Mouse (Mus musculus) testis, postnatal 10 days (tissue): ENCODE measurements around the gene 1500015O10Rik.

Source experiments
- DNase-seq: peaks from one replicate; pipeline ENCODE4 v3.0.0; 2021; ENCODE audit warnings: low spot score

1500015O10Rik gene

GRCm38 (mm10) chr1:43774126-43774525 lies 43.7 kb downstream of the 1500015O10Rik start:
- DNase-seq = no peak

GRCm38 (mm10) chr1:43776106-43776505 lies 45.7 kb downstream of the 1500015O10Rik start:
- DNase-seq = no peak

GRCm38 (mm10) chr1:43781195-43781594 lies 50.8 kb downstream of the 1500015O10Rik start:
- no peak for DNase-seq

GRCm38 (mm10) chr1:43781672-43782071 lies 51.3 kb downstream of the 1500015O10Rik start:
- DNase-seq = no peak

DNA sequence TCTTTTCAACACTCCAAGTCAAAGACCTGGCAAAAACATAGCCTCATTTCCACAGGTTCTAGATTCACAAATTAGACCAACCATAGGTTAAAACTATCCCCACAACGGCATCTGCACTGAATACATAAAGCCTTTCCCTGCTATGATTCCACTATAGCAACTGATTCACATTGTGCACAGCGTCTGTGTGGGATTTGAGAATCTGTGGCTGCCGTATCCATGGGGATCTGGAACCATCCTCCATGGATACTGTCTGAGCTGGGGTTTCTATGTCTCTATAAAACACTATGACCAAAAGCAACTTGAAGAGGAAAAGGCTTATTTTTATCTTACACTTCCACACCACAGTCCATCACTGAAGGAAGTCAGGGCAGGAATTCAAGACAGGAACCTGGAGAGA lies 52.3 kb downstream of the 1500015O10Rik start:
- DNase-seq = no peak

DNA sequence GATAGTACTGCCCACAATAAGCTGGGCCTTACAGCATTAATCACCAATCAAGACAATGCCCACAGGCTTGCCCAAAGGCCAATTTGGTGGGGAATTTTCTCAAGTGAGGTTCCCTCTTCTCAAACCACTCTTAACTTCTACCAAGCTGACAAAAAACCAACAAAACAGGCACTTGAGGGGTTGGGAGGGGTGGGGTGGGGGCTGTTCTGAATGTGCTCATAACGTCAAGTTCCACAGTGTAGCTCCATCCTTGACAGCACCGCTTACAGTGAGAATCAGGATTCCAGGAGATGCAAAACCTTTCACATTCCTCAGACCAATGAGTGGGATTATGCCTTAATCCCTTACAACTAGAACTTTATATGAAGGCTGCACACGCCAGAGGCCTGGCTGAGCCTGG lies 52.8 kb downstream of the 1500015O10Rik start:
- no peak for DNase-seq

DNA sequence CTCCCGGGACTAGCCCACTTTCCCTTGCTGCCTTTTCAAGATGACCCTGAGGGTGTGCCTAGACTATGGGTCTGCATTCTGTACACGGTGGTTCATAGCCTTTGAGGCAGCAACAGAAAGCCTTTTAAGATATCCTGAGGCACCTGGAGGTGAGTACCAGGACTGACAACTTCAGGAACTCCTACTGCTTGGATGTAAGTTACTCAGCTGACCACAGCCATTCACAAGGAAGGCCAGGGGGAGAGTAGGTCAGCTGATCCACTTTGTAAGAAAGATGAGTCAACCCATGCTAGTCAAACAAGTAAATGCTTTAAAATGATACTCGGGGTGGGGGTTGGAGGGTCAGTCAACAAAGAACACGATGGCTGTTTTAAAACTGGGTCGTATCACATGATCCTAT lies 54.9 kb downstream of the 1500015O10Rik start:
- no peak for DNase-seq

DNA sequence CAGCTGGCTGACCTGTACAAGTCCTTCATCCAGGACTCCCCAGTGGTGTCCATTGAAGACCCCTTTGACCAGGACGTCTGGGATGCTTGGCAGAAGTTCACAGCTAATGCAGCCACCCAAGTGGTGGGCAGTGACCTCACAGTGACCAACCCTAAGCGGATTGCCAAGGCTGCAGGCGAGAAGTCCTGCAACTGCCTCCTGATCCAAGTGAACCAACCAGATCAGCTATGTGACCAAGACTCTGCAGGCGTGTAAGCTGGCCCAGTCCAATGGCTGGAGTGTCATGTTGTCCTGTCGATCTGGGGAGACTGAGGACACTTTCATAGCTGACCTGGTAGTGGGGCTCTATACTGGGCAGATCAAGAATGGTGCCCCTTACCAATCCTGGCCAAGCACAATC lies 56.3 kb downstream of the 1500015O10Rik start:
- DNase-seq = no peak

- DNase-seq = no peak
Observed at GRCm38 (mm10) chr1:43789765-43790164, 59.4 kb downstream of the 1500015O10Rik start.
